Mouse (Mus musculus) kidney, adult 2 months (tissue): ENCODE measurements around the gene Zfpl1.

Experiments used
- CTCF ChIP-seq: fragments of 200-500 bp; conservative IDR thresholded peaks from 2 replicates; pipeline ENCODE4 v1.5.1; 2011; ENCODE audit warnings: low read depth, mild to moderate bottlenecking, control low read depth, low read length, moderate library complexity, mixed read lengths; ENCODE audit not compliant: insufficient read depth, insufficient read length
- POLR2A ChIP-seq: fragments of 200-500 bp; IDR thresholded peaks from one replicate; pipeline ENCODE4 v1.6.1; 2011; ENCODE audit warnings: low read depth, low read length, control low read depth

GRCm38 (mm10) chr19:6124898-6125297 lies 40.1 kb upstream of the Zfpl1 start:
- TF ChIP-seq CTCF (no peak), POLR2A (no peak)
